In genomic region chr13:40727731-40728625, GRCm38 (mm10) we compare ENCODE assay signal across 9 mouse cellular contexts. TPM values are rescaled to one million over a fixed set of nuclear protein-coding genes. Genes with fewer than 3 reads are reported as not detected.
A peak's percentile ranks its signal among the peaks of the same experiment; 100 is the strongest.
DNase-seq lines count a peak whose midpoint lies in the region; ATAC-seq and TF ChIP-seq lines count a peak whose summit lies in the region.
"Had no signal": no experiment of that assay in that cellular context is flagged by ENCODE, and none has a peak within 500 bp of the region (broad histone marks: within the 10 kb centered on the region; RNA-seq: fewer than 3 reads in every experiment).

No protein-coding gene starts in this region.

- no peak for DNase-seq in heart, adult 18-20 months
- DNase-seq in ES-E14 (ENCODE audit: low read depth, low spot score): no peak
- no peak for DNase-seq in hindbrain, embryonic 11.5 days (ENCODE audit: low spot score)
- DNase-seq in midbrain, embryonic 14.5 days: peak; percentile 53
- no peak for DNase-seq in c-Kit-positive CD71-positive TER-119-positive erythroid progenitor cells, embryonic 14.5 days (ENCODE audit: low spot score)
- no peak for DNase-seq in right cerebral cortex, postnatal 10 days (ENCODE audit: low spot score in 2 of 2)
- no peak for DNase-seq in frontal cortex, postnatal 36 days (ENCODE audit: low spot score in 2 of 2)
- DNase-seq: thymus, postnatal 14 days had no signal

- ATAC-seq in heart, embryonic 11.5 days (replicated peaks; ENCODE audit: insufficient number of reproducible peaks, low FRiP score, low TSS enrichment): no peak
- ATAC-seq in hindbrain, embryonic 11.5 days (ENCODE audit: low FRiP score): no peak
- no peak for ATAC-seq in midbrain, embryonic 14.5 days (ENCODE audit: low FRiP score, low TSS enrichment)

- no peak overlapping the region for H3K27ac ChIP-seq in heart, embryonic 11.5 days (ENCODE audit: low read depth, low read length)
- no peak overlapping the region for H3K27ac ChIP-seq in ES-E14 (ENCODE audit: insufficient read depth, low read depth, low read length, poor library complexity, severe bottlenecking)
- peak overlapping the region; percentile 96 for H3K27ac ChIP-seq in hindbrain, embryonic 11.5 days (ENCODE audit: low read depth, low read length)
- H3K27ac ChIP-seq in midbrain, embryonic 14.5 days (replicated peaks; ENCODE audit: low read depth, low read length): peak overlapping the region; percentile 89

- peaks cover 5% of the 10 kb centered on the region; the same call in 1 of the 2 replicates for H3K4me1 ChIP-seq in heart, embryonic 11.5 days (ENCODE audit: control insufficient read depth, insufficient read depth, low read length)
- peaks cover 0 to 7% of the 10 kb centered on the region in 2 experiments; a peak in 2 of 4 replicates for H3K4me1 ChIP-seq in ES-E14 (ENCODE audit: control insufficient read depth in 2 of 2, insufficient read depth in 2 of 2, low read length in 2 of 2, poor library complexity in 1 of 2)
- no peaks in the 10 kb centered on the region; the same call in 1 of the 2 replicates for H3K4me1 ChIP-seq in hindbrain, embryonic 11.5 days (replicated peaks; ENCODE audit: control insufficient read depth, insufficient read depth, low read length)
- H3K4me1 ChIP-seq in midbrain, embryonic 14.5 days (ENCODE audit: control insufficient read depth, insufficient read depth, low read length): peaks cover 4% of the 10 kb centered on the region; the same call in 1 of the 2 replicates

- in situ Hi-C loops in ES-E14 (cut with MboI; ENCODE audit: low sequenced_read_pairs in 2 of 2, unreplicated experiment in 2 of 2): no loop called here

- WGBS in heart, embryonic 11.5 days (ENCODE audit: insufficient replicate concordance): 1% methylated on average over 42 of the region's 42 CpGs
- WGBS in hindbrain, embryonic 11.5 days: under 1% methylated on average over 42 of the region's 42 CpGs
- WGBS in midbrain, embryonic 14.5 days: 1% methylated on average over 42 of the region's 42 CpGs

- peak overlapping the region; percentile 35 for H3K4me2 ChIP-seq in heart, embryonic 11.5 days
- peak overlapping the region; percentile 8 for H3K4me2 ChIP-seq in hindbrain, embryonic 11.5 days (replicated peaks; ENCODE audit: low read depth, low read length)
- peak overlapping the region; percentile 53 for H3K4me2 ChIP-seq in midbrain, embryonic 14.5 days (ENCODE audit: low read length)

- H3K36me3 ChIP-seq in heart, embryonic 11.5 days (ENCODE audit: control insufficient read depth, insufficient read depth, low read length): no peaks in the 10 kb centered on the region
- H3K36me3 ChIP-seq in ES-E14 (ENCODE audit: control insufficient read depth, insufficient read depth, low read length, poor library complexity, severe bottlenecking): no peaks in the 10 kb centered on the region
- no peaks in the 10 kb centered on the region for H3K36me3 ChIP-seq in hindbrain, embryonic 11.5 days (ENCODE audit: control insufficient read depth, insufficient read depth, low read length)
- H3K36me3 ChIP-seq in midbrain, embryonic 14.5 days (ENCODE audit: control insufficient read depth, insufficient read depth, low read length): no peaks in the 10 kb centered on the region

- H3K27me3 ChIP-seq in heart, embryonic 11.5 days (ENCODE audit: control insufficient read depth, insufficient read depth, low read length): peaks cover 83% of the 10 kb centered on the region
- H3K27me3 ChIP-seq in hindbrain, embryonic 11.5 days (ENCODE audit: control insufficient read depth, insufficient read depth, low read length): peaks cover 64% of the 10 kb centered on the region
- peaks cover 71% of the 10 kb centered on the region for H3K27me3 ChIP-seq in midbrain, embryonic 14.5 days (ENCODE audit: control insufficient read depth, insufficient read depth, low read length)

- H3K9me3 ChIP-seq in heart, embryonic 11.5 days (replicated peaks; ENCODE audit: control insufficient read depth, low read length): no peaks in the 10 kb centered on the region
- no peaks in the 10 kb centered on the region for H3K9me3 ChIP-seq in ES-E14 (ENCODE audit: control insufficient read depth, insufficient read depth, low read depth, low read length)
- H3K9me3 ChIP-seq in hindbrain, embryonic 11.5 days (ENCODE audit: control insufficient read depth, low read length): no peaks in the 10 kb centered on the region
- H3K9me3 ChIP-seq in midbrain, embryonic 14.5 days (ENCODE audit: control insufficient read depth, low read length): no peaks in the 10 kb centered on the region

- peak overlapping the region; percentile 54; the same call in 1 of the 2 replicates for H3K9ac ChIP-seq in heart, embryonic 11.5 days (ENCODE audit: low read depth, low read length)
- no peak overlapping the region; the same call in 1 of the 2 replicates for H3K9ac ChIP-seq in ES-E14 (ENCODE audit: insufficient read depth, low read depth, low read length, poor library complexity, severe bottlenecking)
- H3K9ac ChIP-seq in hindbrain, embryonic 11.5 days (ENCODE audit: low read depth, low read length): peak overlapping the region; percentile 70
- peak overlapping the region; percentile 69 for H3K9ac ChIP-seq in midbrain, embryonic 14.5 days (replicated peaks; ENCODE audit: low read length)

- H3K4me3 ChIP-seq in heart, embryonic 11.5 days (ENCODE audit: low read depth, low read length): peak overlapping the region; percentile 26
- peak overlapping the region; percentile 7 to 18; a peak in 3 of 4 replicates for H3K4me3 ChIP-seq in ES-E14 (ENCODE audit: insufficient read depth in 1 of 2, low read depth in 1 of 2, low read length in 2 of 2, poor library complexity in 1 of 2, severe bottlenecking in 1 of 2)
- peak overlapping the region; percentile 49 for H3K4me3 ChIP-seq in hindbrain, embryonic 11.5 days (ENCODE audit: low read depth, low read length)
- peak overlapping the region; percentile 42 for H3K4me3 ChIP-seq in midbrain, embryonic 14.5 days (replicated peaks; ENCODE audit: low read depth, low read length)

TF ChIP-seq in ES-E14, 5 proteins besides CTCF, POLR2A, EP300 and RAD21:
- no peak for TF ChIP-seq ZNF384 (IDR thresholded peaks at IDR 0.05; ENCODE audit: low read depth, low read length)
- TF ChIP-seq ZC3H11A (IDR thresholded peaks at IDR 0.05; ENCODE audit: borderline replicate concordance, low read depth, low read length): no peak
- TF ChIP-seq MAFK (IDR thresholded peaks at IDR 0.05; ENCODE audit: insufficient read depth, low read depth, low read length): no peak
- no peak for TF ChIP-seq CHD2 (IDR thresholded peaks at IDR 0.05; ENCODE audit: low read depth, low read length)
- no peak for TF ChIP-seq HCFC1 (IDR thresholded peaks at IDR 0.05; ENCODE audit: borderline replicate concordance, insufficient read depth, low read length)

RNA-seq across cellular contexts. Expression of gene Tfap2a, which starts 10.2 kb away (rescaled TPM):
- polyA plus RNA-seq in heart, embryonic 11.5 days (2014; fragmentation: Nextera tagmentation; extraction: Ambion mirVana): 0.14 and 0.39 TPM in 2 replicates
- under 1 TPM; 0.07 to 0.13 TPM for total RNA-seq in heart, adult 18-20 months (2021)
- 0.16 and 0.27 TPM in 2 replicates for total RNA-seq in ES-E14 (2012; rRNA removed)
- 15.5 and 20.6 TPM in 2 replicates for polyA plus RNA-seq in hindbrain, embryonic 11.5 days (2014; fragmentation: Nextera tagmentation; extraction: Ambion mirVana)
- polyA plus RNA-seq in midbrain, embryonic 14.5 days (2014; fragmentation: Nextera tagmentation; extraction: Ambion mirVana): 11.6 and 11.8 TPM in 2 replicates

Comparison
In these comparisons a context has a peak if more than half of its experiments do, and no peak if none do; other contexts are left out.
1. H3K27ac ChIP-seq: peak in hindbrain, embryonic 11.5 days (single experiment) and midbrain, embryonic 14.5 days (single experiment); none in heart, embryonic 11.5 days (single experiment) and ES-E14 (single experiment).
2. Peak in every context shown above with its lines, with median percentiles within 50 percentile points of each other: H3K4me2 ChIP-seq and H3K4me3 ChIP-seq.